Mouse (Mus musculus) embryonic facial prominence, embryonic 15.5 days (tissue): ENCODE measurements around the gene Slc35b4. TPM values are rescaled to one million over a fixed set of nuclear protein-coding genes. Genes with fewer than 3 reads are reported as not detected.

Experiments used
- ATAC-seq: fragments of 200-750 bp; cut with Nextera tagmentation; 2 replicates; pipeline ENCODE4 v1.8.0; 2017; ENCODE audit warnings: low read depth, moderate TSS enrichment; ENCODE audit not compliant: insufficient number of reproducible peaks, low FRiP score, low TSS enrichment
- H3K27ac ChIP-seq: fragments of 300-500 bp; sonication (generic); replicated peaks from 2 replicates; pipeline ENCODE4 v1.5.1; 2015; ENCODE audit warnings: mild to moderate bottlenecking, inconsistent platforms
- H3K27me3 ChIP-seq: fragments of 300-500 bp; sonication (generic); 2 replicates; pipeline ENCODE4 v1.6.1; 2015; ENCODE audit warnings: inconsistent platforms
- H3K36me3 ChIP-seq: fragments of 300-500 bp; sonication (generic); 2 replicates; pipeline ENCODE4 v1.6.1; 2015; ENCODE audit warnings: mild to moderate bottlenecking, inconsistent platforms
- H3K4me1 ChIP-seq: fragments of 300-500 bp; sonication (generic); 2 replicates; pipeline ENCODE4 v1.6.1; 2015; ENCODE audit warnings: inconsistent platforms
- H3K4me2 ChIP-seq: fragments of 300-500 bp; sonication (generic); replicated peaks from 2 replicates; pipeline ENCODE4 v1.6.1; 2015; ENCODE audit warnings: mild to moderate bottlenecking, inconsistent platforms
- H3K4me3 ChIP-seq: fragments of 300-500 bp; sonication (generic); replicated peaks from 2 replicates; pipeline ENCODE4 v1.5.1; 2015; ENCODE audit warnings: mild to moderate bottlenecking, inconsistent platforms
- H3K9ac ChIP-seq: fragments of 300-500 bp; sonication (generic); 2 replicates; pipeline ENCODE4 v1.6.1; 2015; ENCODE audit warnings: inconsistent platforms
- H3K9me3 ChIP-seq: fragments of 300-500 bp; sonication (generic); replicated peaks from 2 replicates; pipeline ENCODE4 v1.6.1; 2016; ENCODE audit warnings: inconsistent platforms
- WGBS: fragments of 180-500 bp; shearing (Covaris S2); methylation state at CpG from one replicate; pipeline ENCODE4 v1.1.7; 2015; 5-methylcytosine and 5-hydroxymethylcytosine counted together
- polyA plus RNA-seq: library from polyadenylated mRNA; unstranded; fragments of >200 nt; fragmentation: Nextera tagmentation; extraction: Ambion mirVana; gene quantifications from 2 replicates; pipeline ENCODE4 v1.2.1, GENCODE M21; 2015

Slc35b4 gene
- polyA plus RNA-seq, 1 experiment from 2014 or later, result 43.6 TPM

GRCm38 (mm10) chr6:34187986-34188599 lies 11.2 kb upstream of the Slc35b4 start:
- no peak overlapping the region for H3K4me2 ChIP-seq
- H3K4me1 ChIP-seq, result 0 out of 2 replicates have a peak, but pooled peaks cover 2% of the 10 kb centered on the region
- 52% methylated on average over 7 of the region's 7 CpGs for WGBS
- H3K27me3 ChIP-seq, result no peaks in the 10 kb centered on the region
- no peak for ATAC-seq
- no peaks in the 10 kb centered on the region for H3K9me3 ChIP-seq
- H3K9ac ChIP-seq, result no peak overlapping the region
- H3K36me3 ChIP-seq, result no peaks in the 10 kb centered on the region
- no peak overlapping the region for H3K4me3 ChIP-seq
- no peak overlapping the region for H3K27ac ChIP-seq

GRCm38 (mm10) chr6:34187273-34187863 lies 10.5 kb upstream of the Slc35b4 start:
- Histone ChIP-seq H3K27ac (no peak overlapping the region), H3K9ac (no peak overlapping the region), H3K27me3 (no peaks in the 10 kb centered on the region), H3K9me3 (no peaks in the 10 kb centered on the region), H3K4me3 (no peak overlapping the region), H3K4me1 (0 out of 2 replicates have a peak, but pooled peaks cover 2% of the 10 kb centered on the region), H3K36me3 (no peaks in the 10 kb centered on the region), H3K4me2 (no peak overlapping the region)
- 21% methylated on average over 2 of the region's 2 CpGs for WGBS
- ATAC-seq, result no peak

- WGBS, result 76% methylated on average over 3 of the region's 3 CpGs
- no peaks in the 10 kb centered on the region for H3K36me3 ChIP-seq
Observed at GRCm38 (mm10) chr6:34183326-34183725, 6.4 kb upstream of the Slc35b4 start.

GRCm38 (mm10) chr6:34181961-34182360 lies 5.0 kb upstream of the Slc35b4 start:
- ATAC-seq, result no peak
- no peaks in the 10 kb centered on the region for H3K27me3 ChIP-seq
- 75% methylated on average over 3 of the region's 3 CpGs for WGBS
- H3K9me3 ChIP-seq, result no peaks in the 10 kb centered on the region
- H3K9ac ChIP-seq, result no peak overlapping the region
- H3K27ac ChIP-seq, result no peak overlapping the region
- H3K4me3 ChIP-seq, result no peak overlapping the region
- peaks cover 4% of the 10 kb centered on the region; the same call in 1 of the 2 replicates for H3K4me1 ChIP-seq
- no peaks in the 10 kb centered on the region for H3K36me3 ChIP-seq
- no peak overlapping the region for H3K4me2 ChIP-seq

More at GRCm38 (mm10) chr6:34183326-34183725, 6.4 kb upstream of the Slc35b4 start:
- Histone ChIP-seq H3K27ac (no peak overlapping the region), H3K4me1 (0 out of 2 replicates have a peak, but pooled peaks cover 2% of the 10 kb centered on the region), H3K27me3 (no peaks in the 10 kb centered on the region), H3K9me3 (no peaks in the 10 kb centered on the region), H3K9ac (no peak overlapping the region), H3K4me3 (no peak overlapping the region), H3K4me2 (no peak overlapping the region)
- no peak for ATAC-seq

GRCm38 (mm10) chr6:34179911-34180310 lies 3.0 kb upstream of the Slc35b4 start:
- H3K9me3 ChIP-seq, result no peaks in the 10 kb centered on the region
- H3K4me1 ChIP-seq, result peaks cover 12% of the 10 kb centered on the region
- no peak overlapping the region for H3K27ac ChIP-seq
- 82% methylated on average over 4 of the region's 4 CpGs for WGBS
- H3K4me3 ChIP-seq, result no peak overlapping the region
- H3K9ac ChIP-seq, result no peak overlapping the region
- no peaks in the 10 kb centered on the region for H3K36me3 ChIP-seq
- no peaks in the 10 kb centered on the region for H3K27me3 ChIP-seq
- no peak overlapping the region for H3K4me2 ChIP-seq
- ATAC-seq, result no peak

GRCm38 (mm10) chr6:34179007-34179406 lies 2.1 kb upstream of the Slc35b4 start:
- H3K9me3 ChIP-seq, result no peaks in the 10 kb centered on the region

GRCm38 (mm10) chr6:34176111-34176863 lies 624 bp downstream of the Slc35b4 start:
- Histone ChIP-seq H3K27ac (peak overlapping the region; percentile 89), H3K4me2 (peak overlapping the region; percentile 70), H3K27me3 (no peaks in the 10 kb centered on the region), H3K9me3 (no peaks in the 10 kb centered on the region), H3K36me3 (no peaks in the 10 kb centered on the region), H3K4me1 (peaks cover 21% of the 10 kb centered on the region), H3K4me3 (peak overlapping the region; percentile 91), H3K9ac (peak overlapping the region; percentile 84)
- WGBS, result 2% methylated on average over 29 of the region's 29 CpGs
- ATAC-seq, result peak; percentile 75

More at GRCm38 (mm10) chr6:34179007-34179406, 2.1 kb upstream of the Slc35b4 start:
- no peaks in the 10 kb centered on the region for H3K36me3 ChIP-seq
- H3K27ac ChIP-seq, result no peak overlapping the region
- H3K4me2 ChIP-seq, result no peak overlapping the region
- 80% methylated on average over 3 of the region's 3 CpGs for WGBS
- H3K4me3 ChIP-seq, result no peak overlapping the region
- no peak for ATAC-seq
- H3K9ac ChIP-seq, result no peak overlapping the region
- peaks cover 12% of the 10 kb centered on the region for H3K4me1 ChIP-seq
- no peaks in the 10 kb centered on the region for H3K27me3 ChIP-seq

GRCm38 (mm10) chr6:34174715-34175114 lies 2.2 kb downstream of the Slc35b4 start:
- Histone ChIP-seq H3K27ac (no peak overlapping the region), H3K36me3 (peaks cover under 1% of the 10 kb centered on the region), H3K4me1 (peaks cover 21% of the 10 kb centered on the region), H3K9me3 (no peaks in the 10 kb centered on the region), H3K9ac (no peak overlapping the region), H3K27me3 (no peaks in the 10 kb centered on the region), H3K4me2 (no peak overlapping the region), H3K4me3 (no peak overlapping the region)
- 86% methylated on average over 8 of the region's 8 CpGs for WGBS
- no peak for ATAC-seq

GRCm38 (mm10) chr6:34173251-34173650 lies 3.7 kb downstream of the Slc35b4 start:
- Histone ChIP-seq H3K36me3 (peaks cover 13% of the 10 kb centered on the region), H3K27me3 (no peaks in the 10 kb centered on the region), H3K27ac (no peak overlapping the region), H3K9ac (no peak overlapping the region), H3K4me3 (no peak overlapping the region), H3K4me2 (no peak overlapping the region), H3K4me1 (peaks cover 21% of the 10 kb centered on the region), H3K9me3 (no peaks in the 10 kb centered on the region)
- ATAC-seq, result no peak
- 77% methylated on average over 12 of the region's 12 CpGs for WGBS

- no peaks in the 10 kb centered on the region for H3K27me3 ChIP-seq
- WGBS, result 54% methylated on average over 12 of the region's 12 CpGs
- H3K4me1 ChIP-seq, result peaks cover 18% of the 10 kb centered on the region
- ATAC-seq, result no peak
- 0 out of 2 replicates have a peak overlapping the region, but pooled peaks have one; percentile 4 for H3K4me2 ChIP-seq
- peaks cover 24% of the 10 kb centered on the region for H3K36me3 ChIP-seq
- no peaks in the 10 kb centered on the region for H3K9me3 ChIP-seq
- no peak overlapping the region for H3K4me3 ChIP-seq
- H3K9ac ChIP-seq, result no peak overlapping the region
- H3K27ac ChIP-seq, result peak overlapping the region; percentile 55
Observed at GRCm38 (mm10) chr6:34171748-34172457, 5.0 kb downstream of the Slc35b4 start.
